Mouse (Mus musculus): ENCODE data around the gene Itgae. TPM values are rescaled to one million over a fixed set of nuclear protein-coding genes. Genes with fewer than 3 reads are reported as not detected.

Gene Itgae
- total and polyA plus RNA-seq, 3 experiments: 0.17 to 0.26 (median 0.21) TPM

GRCm38 (mm10) chr11:73185872-73186615 lies 95.7 kb downstream of the Itgae start:
- no peaks in the 10 kb centered on the region for H3K27me3 ChIP-seq (replicated peaks)
- H3K4me2 ChIP-seq (ENCODE audit: insufficient read depth, low read depth, poor library complexity, severe bottlenecking): no peak overlapping the region
- H3K4me3 ChIP-seq (replicated peaks in 1 of 3; ENCODE audit: low read depth in 2 of 3, low read length in 2 of 3, poor library complexity in 1 of 3): no peak overlapping the region
- H3K9me3 ChIP-seq (replicated peaks; ENCODE audit: low read length): no peaks in the 10 kb centered on the region
- H3K9ac ChIP-seq (ENCODE audit: insufficient read depth, low read depth): no peak overlapping the region
- TF ChIP-seq USF2 (conservative IDR thresholded peaks at IDR 0.05; ENCODE audit: low read depth, low read length) (no peak), SIN3A (IDR thresholded peaks at IDR 0.05; ENCODE audit: low read length) (no peak), TBP (conservative IDR thresholded peaks at IDR 0.05; ENCODE audit: low read depth, low read length) (no peak), ZKSCAN1 (IDR thresholded peaks at IDR 0.05; ENCODE audit: borderline replicate concordance, low read depth, low read length) (no peak), ZMIZ1 (IDR thresholded peaks at IDR 0.05; ENCODE audit: low read depth, low read length) (no peak), ZNF384 (IDR thresholded peaks at IDR 0.05; ENCODE audit: low read depth, low read length) (no peak), POLR2A (IDR thresholded peaks at IDR 0.05; ENCODE audit: low read depth, low read length) (no peak), CHD2 (IDR thresholded peaks at IDR 0.05; ENCODE audit: low read length) (no peak), PAX5 (IDR thresholded peaks at IDR 0.05; ENCODE audit: low read length) (no peak), NRF1 (IDR thresholded peaks at IDR 0.05; ENCODE audit: low read depth, low read length) (no peak), ETS1 (conservative IDR thresholded peaks at IDR 0.05; ENCODE audit: low read depth, low read length) (no peak), SMC3 (IDR thresholded peaks at IDR 0.05; ENCODE audit: low read depth, low read length) (no peak), MAX (IDR thresholded peaks at IDR 0.05; ENCODE audit: low read length) (no peak), RAD21 (IDR thresholded peaks at IDR 0.05; ENCODE audit: low read depth, low read length) (no peak), MAZ (IDR thresholded peaks at IDR 0.05; ENCODE audit: low read depth, low read length) (no peak), NELFE (IDR thresholded peaks at IDR 0.05; ENCODE audit: low read depth, low read length) (no peak), BHLHE40 (IDR thresholded peaks at IDR 0.05; ENCODE audit: low read depth, low read length) (no peak), POLR2AphosphoS2 (IDR thresholded peaks at IDR 0.05; ENCODE audit: low read depth, low read length) (no peak), IRF4 (IDR thresholded peaks at IDR 0.05; ENCODE audit: low read depth, low read length) (no peak)
- H3K4me1 ChIP-seq (ENCODE audit: control insufficient read depth in 1 of 2, insufficient read depth in 2 of 2): no peaks in the 10 kb centered on the region
- no peak overlapping the region for H3K27ac ChIP-seq (ENCODE audit: insufficient read depth, low read depth)
- no peaks in the 10 kb centered on the region for H3K79me2 ChIP-seq (replicated peaks; ENCODE audit: control insufficient read depth, extremely low read depth, insufficient read depth, poor library complexity, severe bottlenecking)
- peaks cover 5 to 59% of the 10 kb centered on the region in 2 experiments for H3K36me3 ChIP-seq (replicated peaks in 1 of 2; ENCODE audit: control insufficient read depth in 1 of 2, insufficient read depth in 1 of 2, low read length in 1 of 2)
- dilution Hi-C loops (cut with MboI; ENCODE audit: extremely low pct_ligation_motif_present, extremely low pct_unique_long_range_greater_than_20kb, low sequenced_read_pairs): no loop called here
- in situ Hi-C loops (cut with MboI; ENCODE audit: low pct_ligation_motif_present, low pct_unique_long_range_greater_than_20kb, low sequenced_read_pairs): no loop called here
- no peak for DNase-seq (ENCODE audit: extremely low read depth)

GRCm38 (mm10) chr11:73187231-73187630 lies 96.8 kb downstream of the Itgae start:
- TF ChIP-seq BHLHE40 (IDR thresholded peaks at IDR 0.05; ENCODE audit: low read depth, low read length) (no peak), CTCF (conservative IDR thresholded peaks at IDR 0.05 in 1 of 2, IDR thresholded peaks at IDR 0.05 in 1 of 2; ENCODE audit: low read depth in 2 of 2, low read length in 2 of 2) (no peak), RCOR1 (conservative IDR thresholded peaks at IDR 0.05; ENCODE audit: low read depth, low read length) (no peak), USF1 (IDR thresholded peaks at IDR 0.05; ENCODE audit: low read depth, low read length) (no peak), ZC3H11A (IDR thresholded peaks at IDR 0.05; ENCODE audit: low read depth, low read length) (no peak), RAD21 (IDR thresholded peaks at IDR 0.05; ENCODE audit: low read depth, low read length) (no peak), POLR2A (IDR thresholded peaks at IDR 0.05; ENCODE audit: low read depth, low read length) (no peak), NRF1 (IDR thresholded peaks at IDR 0.05; ENCODE audit: low read depth, low read length) (no peak), ETS1 (conservative IDR thresholded peaks at IDR 0.05; ENCODE audit: low read depth, low read length) (no peak), JUN (IDR thresholded peaks at IDR 0.05; ENCODE audit: insufficient read depth, low read depth, low read length) (no peak), KAT2A (IDR thresholded peaks at IDR 0.05; ENCODE audit: insufficient replicate concordance, low read length) (no peak), NELFE (IDR thresholded peaks at IDR 0.05; ENCODE audit: low read depth, low read length) (no peak), CHD1 (IDR thresholded peaks at IDR 0.05; ENCODE audit: low read depth, low read length) (no peak), ZKSCAN1 (IDR thresholded peaks at IDR 0.05; ENCODE audit: borderline replicate concordance, low read depth, low read length) (no peak)
- in situ Hi-C loops (cut with MboI; ENCODE audit: low pct_ligation_motif_present, low pct_unique_long_range_greater_than_20kb, low sequenced_read_pairs) (no loop called here), dilution Hi-C loops (cut with MboI; ENCODE audit: extremely low pct_ligation_motif_present, extremely low pct_unique_long_range_greater_than_20kb, low sequenced_read_pairs) (no loop called here)

More at GRCm38 (mm10) chr11:73187231-73187630, 96.8 kb downstream of the Itgae start:
- peaks cover 5 to 67% of the 10 kb centered on the region in 2 experiments for H3K36me3 ChIP-seq (replicated peaks in 1 of 2; ENCODE audit: control insufficient read depth in 1 of 2, insufficient read depth in 1 of 2, low read length in 1 of 2)
- H3K9ac ChIP-seq (ENCODE audit: insufficient read depth, low read depth): no peak overlapping the region
- no peak overlapping the region for H3K27ac ChIP-seq (ENCODE audit: insufficient read depth, low read depth)
- H3K79me2 ChIP-seq (replicated peaks; ENCODE audit: control insufficient read depth, extremely low read depth, insufficient read depth, poor library complexity, severe bottlenecking): no peaks in the 10 kb centered on the region
- H3K27me3 ChIP-seq (replicated peaks): no peaks in the 10 kb centered on the region
- no peak overlapping the region for H3K4me2 ChIP-seq (ENCODE audit: insufficient read depth, low read depth, poor library complexity, severe bottlenecking)
- DNase-seq (ENCODE audit: extremely low read depth): no peak
- no peak overlapping the region for H3K4me3 ChIP-seq (replicated peaks in 1 of 3; ENCODE audit: low read depth in 2 of 3, low read length in 2 of 3, poor library complexity in 1 of 3)
- H3K4me1 ChIP-seq (ENCODE audit: control insufficient read depth in 1 of 2, insufficient read depth in 2 of 2): no peaks in the 10 kb centered on the region
- H3K9me3 ChIP-seq (replicated peaks; ENCODE audit: low read length): no peaks in the 10 kb centered on the region

Measured in CH12.LX (cell line).